Mouse (Mus musculus) intestine, postnatal 0 days (tissue): Measurements from ENCODE around the gene Hfe. TPM values are rescaled to one million over a fixed set of nuclear protein-coding genes. Genes with fewer than 3 reads are reported as not detected.
"Not testable (repeated sequence)": the region's sequence is repeated elsewhere in the genome, so short reads cannot be mapped to it uniquely, and the experiment has no call there.

Experiments
- ATAC-seq: fragments of 200-750 bp; cut with Nextera tagmentation; 2 replicates; pipeline ENCODE4 v1.8.0; 2017; ENCODE audit warnings: mild to moderate bottlenecking, moderate TSS enrichment, moderate library complexity
- H3K27ac ChIP-seq: fragments of 300-500 bp; sonication (generic); 2 replicates; pipeline ENCODE4 v1.5.1; 2014; ENCODE audit warnings: mild to moderate bottlenecking, low read depth, low read length, moderate library complexity
- H3K27me3 ChIP-seq: fragments of 300-500 bp; sonication (generic); replicated peaks from 2 replicates; pipeline ENCODE4 v1.6.1; 2014; ENCODE audit warnings: low read length, mixed read lengths; ENCODE audit not compliant: control insufficient read depth, insufficient read depth
- H3K36me3 ChIP-seq: fragments of 300-500 bp; sonication (generic); 2 replicates; pipeline ENCODE4 v1.6.1; 2014; ENCODE audit warnings: mild to moderate bottlenecking, moderate library complexity; ENCODE audit not compliant: control insufficient read depth, insufficient read depth
- H3K4me1 ChIP-seq: fragments of 300-500 bp; sonication (generic); replicated peaks from 2 replicates; pipeline ENCODE4 v1.6.1; 2014; ENCODE audit warnings: antibody characterized with exemption, low read length, mixed read lengths; ENCODE audit not compliant: control insufficient read depth, insufficient read depth
- H3K4me2 ChIP-seq: fragments of 300-500 bp; sonication (generic); replicated peaks from 2 replicates; pipeline ENCODE4 v1.6.1; 2014; ENCODE audit warnings: low read depth, mild to moderate bottlenecking, moderate library complexity
- H3K4me3 ChIP-seq: fragments of 300-500 bp; sonication (generic); 2 replicates; pipeline ENCODE4 v1.5.1; 2014; ENCODE audit warnings: low read depth, low read length
- H3K9ac ChIP-seq: fragments of 300-500 bp; sonication (generic); 2 replicates; pipeline ENCODE4 v1.6.1; 2014; ENCODE audit warnings: mild to moderate bottlenecking, low read depth, low read length
- H3K9me3 ChIP-seq: fragments of 300-500 bp; sonication (generic); 2 replicates; pipeline ENCODE4 v1.6.1; 2016; ENCODE audit warnings: mixed run types; ENCODE audit not compliant: control insufficient read depth
- CTCF ChIP-seq: sonication (generic); IDR thresholded peaks from 2 replicates; pipeline ENCODE4 v1.5.1; 2016; ENCODE audit warnings: low read depth, mild to moderate bottlenecking, control low read depth, antibody characterized with exemption, moderate library complexity
- WGBS: fragments of 180-500 bp; shearing (Covaris S2); extraction: QIAGEN DNeasy Blood & Tissue Kit; methylation state at CpG from one replicate; pipeline ENCODE4 v1.1.7; 2014; 5-methylcytosine and 5-hydroxymethylcytosine counted together
- polyA plus RNA-seq: library from polyadenylated mRNA; unstranded; fragments of >200 nt; fragmentation: Nextera tagmentation; extraction: Ambion mirVana; gene quantifications from 2 replicates; pipeline ENCODE4 v1.2.1, GENCODE M21; 2015

Gene Hfe
- polyA plus RNA-seq, 1 experiment from 2014 or later: 12.5 TPM

DNA sequence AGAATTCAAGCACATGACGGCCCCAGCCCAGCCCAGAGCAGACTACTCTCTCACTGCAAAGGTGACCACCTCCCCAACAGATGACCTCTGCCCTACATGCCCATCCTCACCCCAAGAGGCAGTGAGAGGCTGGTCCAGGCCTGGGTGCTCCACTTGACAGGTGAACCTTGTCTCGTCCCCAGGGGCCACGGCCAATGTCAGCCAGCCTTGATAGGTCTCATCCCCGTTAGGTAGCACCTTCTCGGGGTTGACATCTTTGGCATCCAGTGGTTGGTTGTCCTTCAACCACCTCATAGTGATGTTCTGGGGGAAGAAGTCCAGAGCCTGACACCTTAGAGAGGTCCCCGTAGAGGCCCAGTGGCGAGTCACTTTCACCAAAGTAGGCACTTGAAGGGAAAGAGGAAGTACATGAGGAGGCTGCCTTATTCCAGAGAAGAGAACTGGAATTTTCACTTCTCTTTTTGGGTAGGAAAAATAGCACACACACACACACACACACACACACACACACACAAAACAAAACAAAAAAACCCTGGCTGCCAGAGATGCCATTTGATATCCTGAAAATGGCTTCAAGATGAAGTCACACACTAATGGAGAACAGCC is 4.8 kb downstream of the Hfe start:
- WGBS: 90% methylated on average over 7 of the region's 7 CpGs
- Histone ChIP-seq H3K27me3 (no peaks in the 10 kb centered on the region), H3K27ac (no peak overlapping the region), H3K9ac (no peak overlapping the region), H3K36me3 (no peaks in the 10 kb centered on the region), H3K4me1 (no peaks in the 10 kb centered on the region), H3K9me3 (no peaks in the 10 kb centered on the region), H3K4me3 (no peak overlapping the region), H3K4me2 (no peak overlapping the region)
- no peak for TF ChIP-seq CTCF
- ATAC-seq: no peak

DNA sequence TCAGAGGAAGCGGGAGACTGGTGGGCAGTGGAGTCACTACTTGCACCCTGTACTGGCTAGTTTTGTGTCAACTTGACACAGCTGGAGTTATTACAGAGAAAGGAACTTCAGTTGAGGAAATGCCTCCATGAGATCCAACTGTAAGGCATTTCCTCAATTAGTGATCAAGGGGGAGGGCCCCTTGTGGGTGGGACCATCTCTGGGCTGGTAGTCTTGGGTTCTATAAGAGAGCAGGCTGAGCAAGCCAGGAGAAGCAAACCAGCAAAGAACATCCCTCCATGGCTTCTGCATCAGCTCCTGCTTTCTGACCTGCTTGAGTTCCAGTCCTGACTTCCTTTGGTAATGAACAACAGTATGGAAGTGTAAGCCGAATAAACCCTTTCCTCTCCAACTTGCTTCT is 7.9 kb downstream of the Hfe start:
- not testable (repeated sequence) for H3K9me3 ChIP-seq, H3K4me2 ChIP-seq, ATAC-seq, H3K36me3 ChIP-seq, H3K27ac ChIP-seq, H3K4me3 ChIP-seq, H3K4me1 ChIP-seq, H3K9ac ChIP-seq, H3K27me3 ChIP-seq
- WGBS: 58% methylated on average over 2 of the region's 2 CpGs

DNA sequence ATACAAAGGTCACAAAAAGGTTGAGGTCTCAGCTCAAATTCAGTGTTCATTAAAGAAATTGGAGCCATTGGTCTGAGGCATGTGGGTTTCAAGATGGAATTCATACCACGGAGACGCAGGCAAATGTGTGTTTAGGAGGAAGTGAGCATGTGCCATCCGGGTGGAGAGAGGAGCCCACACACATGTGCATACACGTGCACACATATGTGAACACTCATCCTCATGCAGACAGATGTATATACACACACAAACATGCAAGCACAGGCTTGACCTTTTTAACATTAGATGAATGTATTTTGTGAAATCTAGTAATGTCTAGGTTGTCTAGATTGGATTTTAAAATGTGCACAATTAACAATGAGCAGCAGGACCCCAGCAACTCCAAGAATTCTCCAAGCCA is 8.4 kb downstream of the Hfe start:
- H3K9ac ChIP-seq: no peak overlapping the region
- H3K4me1 ChIP-seq: no peaks in the 10 kb centered on the region
- H3K27ac ChIP-seq: no peak overlapping the region
- no peaks in the 10 kb centered on the region for H3K9me3 ChIP-seq
- H3K4me2 ChIP-seq: no peak overlapping the region
- 76% methylated on average over 4 of the region's 4 CpGs for WGBS
- H3K4me3 ChIP-seq: no peak overlapping the region
- H3K27me3 ChIP-seq: no peaks in the 10 kb centered on the region
- no peak for TF ChIP-seq CTCF
- no peak for ATAC-seq
- H3K36me3 ChIP-seq: no peaks in the 10 kb centered on the region

GRCm38 (mm10) chr13:23700786-23701520 is 9.7 kb downstream of the Hfe start:
- peak; percentile 93 for TF ChIP-seq CTCF
- no peaks in the 10 kb centered on the region for H3K36me3 ChIP-seq
- H3K4me2 ChIP-seq: no peak overlapping the region
- no peaks in the 10 kb centered on the region for H3K4me1 ChIP-seq
- 28% methylated on average over 8 of the region's 8 CpGs for WGBS
- H3K4me3 ChIP-seq: no peak overlapping the region
- H3K27ac ChIP-seq: no peak overlapping the region
- H3K9ac ChIP-seq: no peak overlapping the region
- ATAC-seq: peak; percentile 47
- H3K27me3 ChIP-seq: no peaks in the 10 kb centered on the region
- H3K9me3 ChIP-seq: no peaks in the 10 kb centered on the region

- Histone ChIP-seq H3K9me3 (no peaks in the 10 kb centered on the region), H3K27me3 (no peaks in the 10 kb centered on the region), H3K4me1 (no peaks in the 10 kb centered on the region), H3K4me2 (no peak overlapping the region), H3K36me3 (no peaks in the 10 kb centered on the region), H3K27ac (no peak overlapping the region), H3K4me3 (no peak overlapping the region), H3K9ac (no peak overlapping the region)
- 69% methylated on average over 3 of the region's 3 CpGs for WGBS
- no peak for ATAC-seq
- peak; percentile 30 for TF ChIP-seq CTCF
These were observed 10.9 kb downstream of the Hfe start for GRCm38 (mm10) chr13:23699767-23700166.

DNA sequence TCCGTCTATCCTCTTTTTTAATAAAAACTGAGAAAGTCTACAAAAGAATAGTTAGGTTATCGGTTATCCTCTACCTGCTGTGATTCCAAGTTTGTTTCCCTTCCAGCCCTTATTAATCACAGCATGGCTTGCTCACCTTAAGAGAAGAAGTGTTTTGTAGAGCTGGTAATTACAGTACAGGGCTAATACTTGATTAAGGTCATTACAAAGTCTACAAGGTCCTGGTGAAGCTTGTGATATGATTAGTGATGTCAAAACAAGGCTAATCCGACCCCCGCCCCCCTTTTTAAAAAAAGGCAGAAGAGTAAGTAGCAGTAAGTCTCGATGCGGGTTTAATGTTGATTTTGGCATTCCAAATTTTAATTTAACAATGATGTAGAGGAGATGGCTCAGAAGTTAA is 11.7 kb downstream of the Hfe start:
- no peaks in the 10 kb centered on the region for H3K9me3 ChIP-seq
- 68% methylated on average over 6 of the region's 6 CpGs for WGBS
- H3K27ac ChIP-seq: peak overlapping the region; percentile 16; the same call in 1 of the 2 replicates
- H3K27me3 ChIP-seq: no peaks in the 10 kb centered on the region
- H3K9ac ChIP-seq: no peak overlapping the region
- no peak for TF ChIP-seq CTCF
- no peak overlapping the region for H3K4me3 ChIP-seq
- no peak for ATAC-seq
- no peaks in the 10 kb centered on the region for H3K4me1 ChIP-seq
- H3K36me3 ChIP-seq: no peaks in the 10 kb centered on the region
- no peak overlapping the region for H3K4me2 ChIP-seq
